Mouse (Mus musculus) neural tube, postnatal 0 days (tissue): ENCODE data around the gene Tulp4. TPM values are rescaled to one million over a fixed set of nuclear protein-coding genes. Genes with fewer than 3 reads are reported as not detected.

ENCODE experiments used
- microRNA-seq: library from miRNA; unstranded; fragments of <30 nt; microRNA quantifications from one replicate; pipeline ENCODE4, GENCODE M21; 2016
- polyA plus RNA-seq: library from polyadenylated mRNA; unstranded; fragments of >200 nt; fragmentation: Nextera tagmentation; extraction: Ambion mirVana; gene quantifications from 2 replicates; pipeline ENCODE4 v1.2.1, GENCODE M21; 2015

Gene Tulp4
- 76.1 and 101 TPM in 2 replicates for polyA plus RNA-seq

GRCm38 (mm10) chr17:6106361-6107014 is at the start of gene Tulp4:
Gene Tulp4 (plus strand): TSS chr17:6106437.

GRCm38 (mm10) chr17:6079287-6080122 is 26.7 kb upstream of the Tulp4 start, which contains the start of the genes Serac1 and Gtf2h5:
Gene Serac1 (minus strand): TSS chr17:6079741.
Gene Gtf2h5 (plus strand): TSS chr17:6079786.

GRCm38 (mm10) chr17:6256400-6257069 is 150.3 kb downstream of the Tulp4 start, which contains the start of gene Tmem181a:
Gene Tmem181a (plus strand): TSS chr17:6256860.

Small RNAs within 50 kb of the gene (microRNA-seq; reads per million reads assigned to microRNA genes)
- gene Gm22774: not detected

Other genes with a start within 250 kb of the Tulp4 start
- 2.2 and 2.8 TPM in 2 replicates for gene Synj2, start 165.2 kb upstream of the Tulp4 start, polyA plus RNA-seq
- 7.7 and 8.4 TPM in 2 replicates for gene Serac1, start 26.7 kb upstream of the Tulp4 start, polyA plus RNA-seq
- gene Gtf2h5, start 26.7 kb upstream of the Tulp4 start, polyA plus RNA-seq: 255 and 269 TPM in 2 replicates
- 51.9 and 56.6 TPM in 2 replicates for gene Tmem181a, start 150.4 kb downstream of the Tulp4 start, polyA plus RNA-seq
- 41.5 and 44.5 TPM in 2 replicates for gene Dynlt1a, start 211.1 kb downstream of the Tulp4 start, polyA plus RNA-seq